In the genomic region with DNA sequence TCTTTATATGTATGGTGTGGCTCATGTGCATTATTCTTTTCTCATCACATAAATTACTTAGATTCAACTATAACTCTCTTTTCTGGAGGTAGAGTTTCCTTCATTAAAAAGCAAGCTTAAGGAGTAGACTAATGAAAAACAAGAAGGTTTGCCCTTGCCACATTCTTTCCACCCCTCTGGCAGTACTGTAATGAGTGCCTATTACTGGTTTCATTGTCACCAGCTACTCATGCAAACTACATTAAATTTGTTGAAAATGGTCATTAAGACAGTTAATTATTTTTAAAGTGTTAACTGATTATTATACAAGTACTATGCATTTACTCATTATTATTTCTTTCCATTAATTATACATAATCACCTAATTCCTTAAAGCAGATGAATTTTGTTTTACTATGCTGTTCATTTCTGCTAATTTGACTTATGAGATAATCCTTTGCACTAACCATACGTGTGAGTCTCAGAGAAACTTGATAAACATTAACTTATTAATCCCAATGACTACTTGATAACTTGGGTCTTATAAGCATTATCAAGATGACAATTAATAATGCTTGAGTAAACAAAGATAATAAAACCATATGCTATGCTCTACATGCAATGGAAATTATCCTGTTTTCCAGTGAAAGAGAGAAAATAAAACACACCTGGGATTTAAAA, we compare ENCODE assay signal across 26 mouse cellular contexts.
"Had no signal": no experiment of that assay in that cellular context is flagged by ENCODE, and none has a peak within 500 bp of the region (broad histone marks: within the 10 kb centered on the region; RNA-seq: fewer than 3 reads in every experiment).

No protein-coding gene starts in this region.

- H3K9me3 ChIP-seq: heart, embryonic 13.5 days; heart, embryonic 15.5 days; hindbrain, embryonic 13.5 days; hindbrain, embryonic 15.5 days; limb, embryonic 10.5 days; limb, embryonic 12.5 days; liver, embryonic 13.5 days; liver, embryonic 15.5 days had no signal

- ATAC-seq: hindbrain, postnatal 0 days; intestine, embryonic 16.5 days had no signal

- H3K4me2 ChIP-seq: heart, embryonic 11.5 days; heart, embryonic 13.5 days; heart, embryonic 15.5 days; hindbrain, embryonic 13.5 days; hindbrain, embryonic 15.5 days; limb, embryonic 12.5 days; liver, embryonic 11.5 days; liver, embryonic 13.5 days; liver, embryonic 15.5 days had no signal

- H3K4me3 ChIP-seq: gastrocnemius, adult 2 months; heart, embryonic 13.5 days; heart, embryonic 15.5 days; hindbrain, embryonic 13.5 days; hindbrain, embryonic 15.5 days; layer of hippocampus, adult 2 months; left cerebral cortex, adult 2 months; limb, embryonic 10.5 days; limb, embryonic 12.5 days; liver, embryonic 13.5 days; liver, embryonic 15.5 days had no signal

- H3K27ac ChIP-seq: gastrocnemius, adult 2 months; heart, embryonic 13.5 days; heart, embryonic 15.5 days; hindbrain, embryonic 13.5 days; hindbrain, embryonic 15.5 days; hindbrain, postnatal 0 days; layer of hippocampus, adult 2 months; left cerebral cortex, adult 2 months; limb, embryonic 10.5 days; limb, embryonic 12.5 days; liver, embryonic 13.5 days; liver, embryonic 15.5 days had no signal

- H3K4me1 ChIP-seq: heart, embryonic 13.5 days; heart, embryonic 15.5 days; hindbrain, embryonic 13.5 days; hindbrain, embryonic 15.5 days; limb, embryonic 10.5 days; limb, embryonic 12.5 days; liver, embryonic 13.5 days; liver, embryonic 15.5 days had no signal

- H3K27me3 ChIP-seq: heart, embryonic 13.5 days; heart, embryonic 15.5 days; hindbrain, embryonic 13.5 days; hindbrain, embryonic 15.5 days; liver, embryonic 13.5 days; liver, embryonic 15.5 days had no signal

- DNase-seq: gastrocnemius, adult 2 months; gastrocnemius, postnatal 10 days; gastrocnemius, postnatal 25 days; heart, adult 18-20 months; heart, postnatal 14 days; heart, postnatal 36 days; kidney, adult 11 months; kidney, adult 8-10 months; kidney, postnatal 10 days; kidney, postnatal 25 days; kidney, postnatal 4 days; liver; liver, embryonic 13.5 days had no signal

- H3K9ac ChIP-seq: heart, embryonic 13.5 days; heart, embryonic 15.5 days; hindbrain, embryonic 13.5 days; hindbrain, embryonic 15.5 days; limb, embryonic 12.5 days; liver, embryonic 13.5 days; liver, embryonic 15.5 days had no signal

- H3K36me3 ChIP-seq: heart, embryonic 13.5 days; heart, embryonic 15.5 days; hindbrain, embryonic 13.5 days; hindbrain, embryonic 15.5 days; limb, embryonic 10.5 days; limb, embryonic 12.5 days; liver, embryonic 13.5 days; liver, embryonic 15.5 days had no signal
